Mouse (Mus musculus) forebrain, embryonic 15.5 days (tissue): ENCODE measurements around the gene Vwa3a. TPM values are rescaled to one million over a fixed set of nuclear protein-coding genes. Genes with fewer than 3 reads are reported as not detected.

Source experiments
- ATAC-seq: fragments of 200-750 bp; cut with Nextera tagmentation; replicated peaks from 2 replicates; pipeline ENCODE4 v1.8.0; 2017; ENCODE audit warnings: mild to moderate bottlenecking, moderate TSS enrichment, moderate library complexity
- H3K27ac ChIP-seq: fragments of 300-500 bp; sonication (generic); replicated peaks from 2 replicates; pipeline ENCODE4 v1.5.1; 2015; ENCODE audit warnings: mild to moderate bottlenecking, inconsistent platforms
- H3K27me3 ChIP-seq: fragments of 300-500 bp; sonication (generic); 2 replicates; pipeline ENCODE4 v1.6.1; 2015; ENCODE audit warnings: inconsistent platforms
- H3K36me3 ChIP-seq: fragments of 300-500 bp; sonication (generic); 2 replicates; pipeline ENCODE4 v1.6.1; 2015; ENCODE audit warnings: mild to moderate bottlenecking, inconsistent platforms
- H3K4me1 ChIP-seq: fragments of 300-500 bp; sonication (generic); 2 replicates; pipeline ENCODE4 v1.6.1; 2015; ENCODE audit warnings: inconsistent platforms
- H3K4me2 ChIP-seq: fragments of 300-500 bp; sonication (generic); replicated peaks from 2 replicates; pipeline ENCODE4 v1.6.1; 2015; ENCODE audit warnings: mild to moderate bottlenecking, inconsistent platforms
- H3K4me3 ChIP-seq: fragments of 300-500 bp; sonication (generic); 2 replicates; pipeline ENCODE4 v1.5.1; 2015; ENCODE audit warnings: mild to moderate bottlenecking, inconsistent platforms
- H3K9ac ChIP-seq: fragments of 300-500 bp; sonication (generic); replicated peaks from 2 replicates; pipeline ENCODE4 v1.6.1; 2015; ENCODE audit warnings: mild to moderate bottlenecking, inconsistent platforms
- H3K9me3 ChIP-seq: fragments of 300-500 bp; sonication (generic); 2 replicates; pipeline ENCODE4 v1.6.1; 2016; ENCODE audit warnings: inconsistent platforms
- WGBS: fragments of 180-500 bp; shearing (Covaris S2); methylation state at CpG from one replicate; pipeline ENCODE4 v1.1.7; 2015; ENCODE audit warnings: mixed read lengths; 5-methylcytosine and 5-hydroxymethylcytosine counted together
- polyA plus RNA-seq: library from polyadenylated mRNA; unstranded; fragments of >200 nt; fragmentation: Nextera tagmentation; extraction: Ambion mirVana; gene quantifications from 2 replicates; pipeline ENCODE4 v1.2.1, GENCODE M21; 2015

The Vwa3a gene
- polyA plus RNA-seq, 1 experiment from 2014 or later = 1.2 TPM

DNA sequence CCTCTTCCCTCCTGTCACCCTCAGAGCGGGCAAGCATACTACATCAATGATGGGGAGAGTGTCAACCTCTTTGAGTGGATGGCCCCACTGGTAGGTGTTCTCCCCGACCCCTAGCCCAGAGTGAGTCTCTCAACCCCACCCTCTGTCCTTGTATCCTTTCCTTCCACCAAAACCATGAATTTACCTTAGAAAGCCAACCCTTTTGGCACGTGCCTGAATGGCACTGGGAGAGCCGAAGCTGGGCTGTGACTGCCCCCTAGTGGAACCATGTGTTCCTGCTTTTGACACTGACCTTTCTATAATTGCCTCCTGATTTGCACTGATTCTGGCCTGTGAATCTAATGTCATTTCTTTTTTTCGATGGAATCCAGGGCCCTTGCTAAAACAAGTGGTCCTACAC lies 84.1 kb downstream of the Vwa3a start:
- Histone ChIP-seq H3K9me3 (no peaks in the 10 kb centered on the region), H3K36me3 (no peaks in the 10 kb centered on the region), H3K27ac (no peak overlapping the region), H3K4me3 (no peak overlapping the region), H3K4me2 (no peak overlapping the region), H3K27me3 (no peaks in the 10 kb centered on the region), H3K9ac (no peak overlapping the region), H3K4me1 (no peaks in the 10 kb centered on the region)
- WGBS = 25% methylated on average over 5 of the region's 5 CpGs
- peak; percentile 77 for ATAC-seq

DNA sequence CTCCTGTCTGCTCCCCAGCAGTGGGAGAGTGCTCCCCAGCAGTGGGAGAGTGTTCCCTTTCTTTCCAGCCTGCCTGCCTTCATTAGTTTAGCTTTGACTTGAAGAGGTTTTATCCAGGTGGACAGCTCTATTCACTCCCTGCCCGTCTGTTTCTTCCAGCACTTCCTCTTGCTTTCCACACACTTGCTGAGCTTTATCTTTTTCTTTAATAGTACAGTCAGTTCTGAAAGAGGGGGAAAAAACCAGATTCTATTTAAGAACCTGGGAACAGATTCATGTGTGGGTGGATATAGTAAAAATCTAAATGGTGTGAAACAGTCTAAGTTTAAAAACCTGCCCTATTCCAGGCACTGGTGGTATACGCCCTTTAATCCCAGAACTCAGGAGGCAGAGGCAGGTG lies 86.0 kb downstream of the Vwa3a start:
- 49% methylated on average over 2 of the region's 2 CpGs for WGBS
- Histone ChIP-seq H3K4me1 (no peaks in the 10 kb centered on the region; the same call in 1 of the 2 replicates), H3K36me3 (no peaks in the 10 kb centered on the region), H3K27ac (no peak overlapping the region), H3K9ac (no peak overlapping the region), H3K27me3 (peaks cover 7% of the 10 kb centered on the region; the same call in 1 of the 2 replicates), H3K9me3 (no peaks in the 10 kb centered on the region), H3K4me3 (no peak overlapping the region), H3K4me2 (no peak overlapping the region)
- no peak for ATAC-seq

DNA sequence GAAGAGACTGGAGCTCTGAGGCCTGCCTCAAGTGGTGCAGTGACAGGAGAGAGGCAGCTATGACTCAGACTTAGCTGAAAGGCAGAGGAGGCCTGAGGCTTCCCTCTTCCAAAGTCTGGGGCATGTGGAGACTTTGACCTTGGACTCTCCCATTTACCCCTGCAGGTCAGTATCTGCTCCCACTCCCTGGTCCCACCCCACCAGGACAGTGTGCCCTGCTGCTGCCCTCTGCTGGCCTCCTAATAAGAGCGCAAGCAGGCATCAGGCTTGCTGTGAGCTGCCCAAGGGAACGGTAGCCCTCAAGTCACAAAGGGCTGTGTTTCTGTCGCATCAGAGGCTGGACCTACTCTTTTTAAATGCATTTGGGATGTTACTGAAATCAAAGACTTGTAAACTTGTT lies 87.3 kb downstream of the Vwa3a start:
- ATAC-seq = no peak
- 18% methylated on average over 3 of the region's 3 CpGs for WGBS
- Histone ChIP-seq H3K9ac (no peak overlapping the region), H3K9me3 (no peaks in the 10 kb centered on the region), H3K36me3 (no peaks in the 10 kb centered on the region), H3K4me2 (no peak overlapping the region), H3K4me3 (no peak overlapping the region), H3K4me1 (peaks cover 13% of the 10 kb centered on the region), H3K27ac (no peak overlapping the region), H3K27me3 (peaks cover 10% of the 10 kb centered on the region; the same call in 1 of the 2 replicates)

DNA sequence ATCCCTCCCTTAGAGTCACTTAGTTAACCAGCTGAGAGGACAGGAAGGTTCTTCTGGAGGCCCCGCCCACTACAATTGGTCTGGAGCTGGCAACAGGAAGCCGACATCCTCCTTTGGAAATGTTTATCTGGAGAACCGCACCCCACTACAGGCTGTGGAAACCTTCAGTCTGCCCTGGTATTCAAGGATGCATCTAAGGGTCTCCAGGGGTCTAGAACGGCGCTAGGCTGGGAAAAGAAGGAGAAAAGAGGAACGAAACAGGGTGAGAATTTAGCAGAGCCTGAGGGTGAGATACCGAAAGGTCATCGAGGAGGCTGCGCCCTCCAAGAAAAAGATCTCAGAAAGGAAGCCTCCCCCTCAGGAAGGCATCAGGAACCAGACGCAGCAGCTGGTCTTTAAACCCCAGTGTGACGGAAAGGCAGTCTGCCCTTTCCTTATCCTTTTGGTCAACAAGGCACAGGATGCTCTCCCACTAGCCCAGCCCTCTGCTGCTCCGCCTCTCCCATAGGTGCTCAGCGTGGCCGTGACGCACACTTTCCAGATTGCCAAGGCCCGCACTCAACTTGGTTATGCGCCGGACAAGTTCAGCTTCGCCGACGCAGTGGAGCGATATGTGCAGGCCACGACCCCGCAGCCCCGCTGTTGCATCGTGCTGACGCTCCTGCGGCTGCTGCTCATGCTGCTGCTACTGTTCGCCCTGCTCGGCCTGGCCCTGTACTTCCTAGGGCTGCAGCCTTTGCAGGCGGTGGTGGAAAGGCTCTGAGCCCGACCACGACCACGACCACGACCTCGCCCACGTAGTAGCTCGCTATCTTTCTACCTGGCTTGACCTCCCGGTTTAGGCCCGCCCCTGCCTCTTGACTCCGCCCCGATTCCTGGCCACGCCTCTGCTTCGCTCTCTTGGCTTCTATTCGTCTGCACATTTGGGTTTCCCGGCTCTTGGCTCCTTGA lies 91.6 kb downstream of the Vwa3a start:
- Histone ChIP-seq H3K36me3 (no peaks in the 10 kb centered on the region), H3K4me2 (peak overlapping the region; percentile 92), H3K27me3 (peaks cover 15% of the 10 kb centered on the region; the same call in 1 of the 2 replicates), H3K9ac (peak overlapping the region; percentile 57), H3K4me1 (peaks cover 20% of the 10 kb centered on the region), H3K4me3 (peak overlapping the region; percentile 56), H3K9me3 (no peaks in the 10 kb centered on the region), H3K27ac (no peak overlapping the region; the same call in 1 of the 2 replicates)
- ATAC-seq = no peak; the same call in 1 of the 2 replicates
- WGBS = 2% methylated on average over 46 of the region's 46 CpGs

DNA sequence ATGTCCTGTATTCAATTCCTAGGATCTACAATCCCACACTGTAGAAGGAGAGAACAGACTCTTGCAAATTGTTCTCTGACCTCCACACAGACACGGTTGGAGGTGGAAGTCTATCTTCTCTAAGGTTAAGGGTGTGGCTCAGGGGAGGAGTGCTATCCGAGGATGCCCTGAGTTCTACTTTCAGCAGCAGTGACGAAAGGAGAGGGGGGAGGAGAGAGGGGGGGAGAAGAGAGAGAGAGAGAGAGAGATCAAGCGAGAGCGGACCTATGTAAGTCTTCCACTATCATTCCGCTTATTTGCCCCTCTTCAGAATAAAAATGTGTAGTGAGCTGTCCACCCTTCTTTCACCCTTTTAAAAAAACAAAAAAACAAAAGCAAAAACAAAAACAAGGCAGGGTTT lies 95.3 kb downstream of the Vwa3a start:
- Histone ChIP-seq H3K9me3 (no peaks in the 10 kb centered on the region), H3K4me1 (peaks cover 20% of the 10 kb centered on the region), H3K9ac (peak overlapping the region; percentile 39; the same call in 1 of the 2 replicates), H3K27me3 (peaks cover 13% of the 10 kb centered on the region; the same call in 1 of the 2 replicates), H3K4me2 (peak overlapping the region; percentile 48), H3K27ac (peak overlapping the region; percentile 80), H3K36me3 (no peaks in the 10 kb centered on the region), H3K4me3 (peak overlapping the region; percentile 81)
- no peak for ATAC-seq
- 44% methylated on average over 6 of the region's 6 CpGs for WGBS

DNA sequence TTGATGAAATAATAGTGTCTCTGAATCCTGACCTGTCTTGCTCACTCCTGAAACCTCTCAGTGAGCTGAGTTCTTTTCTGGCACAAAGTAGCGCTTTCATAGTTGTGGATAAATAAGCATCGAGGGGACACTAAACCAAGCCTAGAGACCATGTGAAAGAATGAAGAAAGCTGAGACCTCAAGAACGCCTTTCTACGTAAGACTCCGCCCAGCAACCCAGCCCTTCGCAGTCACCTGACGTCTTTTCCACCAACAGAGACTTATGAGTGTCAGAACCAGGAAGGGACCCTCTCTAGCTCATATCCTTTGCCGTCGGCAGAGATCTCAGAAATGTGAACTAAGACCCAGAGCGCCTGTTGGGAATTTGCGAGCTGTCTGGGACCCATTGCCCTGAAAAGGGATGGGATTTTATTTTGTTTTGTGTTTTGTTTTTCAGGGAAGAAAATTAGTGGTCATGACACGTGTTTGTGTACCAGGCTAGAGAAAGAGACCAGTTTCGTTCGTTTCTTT lies 95.8 kb downstream of the Vwa3a start:
- WGBS = 9% methylated on average over 14 of the region's 14 CpGs
- peak overlapping the region; percentile 81 for H3K4me3 ChIP-seq

DNA sequence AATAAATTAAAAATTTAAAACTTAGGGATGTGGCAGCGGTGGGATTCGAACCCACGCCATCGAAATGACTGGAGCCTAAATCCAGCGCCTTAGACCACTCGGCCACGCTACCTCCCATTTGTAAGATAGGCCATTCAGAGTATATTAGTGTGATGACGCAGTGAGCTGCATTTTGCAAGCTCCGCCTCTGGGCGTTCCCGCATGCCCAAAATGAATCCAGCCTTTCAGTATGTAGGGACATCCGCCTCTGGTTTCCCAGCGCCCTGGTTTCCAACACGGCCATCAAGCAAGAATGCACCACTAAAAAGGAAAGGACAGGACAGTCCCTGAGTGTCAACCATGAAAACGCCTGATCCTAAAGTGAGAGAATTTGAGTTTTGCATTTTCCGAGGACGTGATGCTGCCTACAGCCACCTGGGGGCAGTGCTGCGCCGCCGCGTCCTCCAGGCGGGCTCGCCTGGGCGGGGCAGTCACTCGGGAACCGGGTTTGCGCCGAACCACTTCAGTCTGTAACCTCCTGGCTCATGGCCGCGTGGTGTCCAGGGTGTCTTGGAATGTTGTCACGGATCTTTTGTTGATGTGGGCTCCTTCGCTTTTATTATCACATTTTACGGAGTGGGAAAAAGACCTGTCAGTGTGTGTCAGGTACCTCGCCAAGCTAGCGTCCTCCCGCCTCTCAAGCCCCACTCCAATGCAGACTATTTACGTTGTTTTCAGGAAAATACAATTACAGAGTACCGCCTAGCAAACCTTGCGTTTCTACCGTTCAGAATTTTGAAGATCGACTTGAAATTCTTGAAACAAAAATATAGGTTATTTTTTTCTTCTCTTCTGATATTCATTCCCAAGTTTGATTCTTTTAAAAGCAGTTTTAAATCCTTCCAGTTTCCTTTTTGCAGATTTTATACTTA lies 96.6 kb downstream of the Vwa3a start:
- H3K27me3 ChIP-seq = peaks cover 6% of the 10 kb centered on the region; the same call in 1 of the 2 replicates
- peaks cover 15% of the 10 kb centered on the region for H3K4me1 ChIP-seq
- no peaks in the 10 kb centered on the region for H3K36me3 ChIP-seq
- peak overlapping the region; percentile 49 for H3K4me2 ChIP-seq
- H3K4me3 ChIP-seq = peak overlapping the region; percentile 81
- H3K27ac ChIP-seq = peak overlapping the region; percentile 91
- peak overlapping the region; percentile 62 for H3K9ac ChIP-seq
- under 1% methylated on average over 41 of the region's 41 CpGs for WGBS
- peak; percentile 92 for ATAC-seq
- no peaks in the 10 kb centered on the region for H3K9me3 ChIP-seq

More for the DNA sequence above, 95.8 kb downstream of the Vwa3a start:
- no peaks in the 10 kb centered on the region for H3K36me3 ChIP-seq
- peak; percentile 89 for ATAC-seq
- H3K27ac ChIP-seq = peak overlapping the region; percentile 80
- peak overlapping the region; percentile 48 for H3K4me2 ChIP-seq
- H3K9me3 ChIP-seq = no peaks in the 10 kb centered on the region
- H3K4me1 ChIP-seq = peaks cover 20% of the 10 kb centered on the region
- H3K9ac ChIP-seq = peak overlapping the region; percentile 39
- H3K27me3 ChIP-seq = peaks cover 8% of the 10 kb centered on the region; the same call in 1 of the 2 replicates

DNA sequence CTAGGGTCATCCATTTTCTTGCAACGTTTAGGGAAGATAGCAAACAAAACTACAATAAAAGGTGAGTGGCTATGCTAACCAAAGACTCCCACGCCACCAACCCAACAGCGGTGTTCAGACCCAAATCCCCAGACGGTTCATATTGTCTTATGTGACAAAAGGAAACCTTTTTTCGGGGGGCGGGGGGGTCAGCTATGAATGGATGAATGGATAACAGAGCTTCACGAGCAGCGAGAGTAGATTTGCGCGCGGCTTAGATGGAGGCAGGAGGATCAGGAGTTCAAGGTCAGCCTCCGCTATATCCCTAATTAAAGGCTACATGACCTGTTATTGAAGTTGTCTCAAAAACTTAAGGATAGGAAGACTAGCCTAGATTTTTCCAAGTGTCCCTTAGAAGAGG lies 97.2 kb downstream of the Vwa3a start:
- peaks cover 8% of the 10 kb centered on the region; the same call in 1 of the 2 replicates for H3K4me1 ChIP-seq
- ATAC-seq = no peak
- 0 out of 2 replicates have a peak, but pooled peaks cover 4% of the 10 kb centered on the region for H3K27me3 ChIP-seq
- H3K36me3 ChIP-seq = no peaks in the 10 kb centered on the region
- peak overlapping the region; percentile 49 for H3K4me2 ChIP-seq
- H3K9me3 ChIP-seq = no peaks in the 10 kb centered on the region
- H3K9ac ChIP-seq = peak overlapping the region; percentile 62
- peak overlapping the region; percentile 81 for H3K4me3 ChIP-seq
- 4% methylated on average over 12 of the region's 12 CpGs for WGBS
- H3K27ac ChIP-seq = peak overlapping the region; percentile 91

DNA sequence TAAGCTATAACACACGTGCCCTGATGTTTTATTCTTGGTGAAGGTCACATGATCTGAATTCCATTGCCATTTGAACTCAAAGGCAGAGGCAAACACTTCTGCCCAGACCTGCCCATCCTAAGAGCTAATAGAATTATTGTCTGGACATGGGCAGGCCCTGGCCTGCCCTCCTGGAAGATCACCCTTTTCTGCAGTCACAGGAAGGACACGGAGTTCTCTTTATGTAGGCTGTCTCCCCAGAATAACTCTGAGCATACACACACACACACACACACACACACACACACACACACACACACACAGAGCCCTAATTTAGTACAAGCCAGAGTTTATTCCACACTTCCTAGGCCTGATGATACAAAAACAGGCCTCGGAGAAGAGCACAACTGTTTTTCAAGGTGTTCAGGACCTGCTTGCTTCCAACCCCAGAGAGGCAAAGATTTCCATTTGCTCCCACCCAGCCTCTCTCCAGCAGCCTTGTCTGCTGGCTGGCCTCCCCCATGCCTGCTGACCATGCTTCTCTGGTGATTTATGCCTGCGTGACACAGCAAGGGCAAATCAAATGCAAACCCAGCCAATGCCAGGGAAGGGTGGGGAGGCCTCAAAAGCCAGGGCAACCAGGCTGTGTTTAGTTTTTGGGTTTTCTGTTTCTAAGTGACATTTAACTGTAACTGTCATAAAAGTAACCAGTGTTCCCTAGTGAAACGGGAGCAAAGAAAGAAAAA lies 99.5 kb downstream of the Vwa3a start:
- H3K27ac ChIP-seq = no peak overlapping the region
- H3K4me2 ChIP-seq = no peak overlapping the region
- H3K4me1 ChIP-seq = peaks cover 9% of the 10 kb centered on the region
- H3K36me3 ChIP-seq = no peaks in the 10 kb centered on the region
- no peak for ATAC-seq
- H3K27me3 ChIP-seq = no peaks in the 10 kb centered on the region
- H3K4me3 ChIP-seq = no peak overlapping the region
- 73% methylated on average over 5 of the region's 5 CpGs for WGBS
- H3K9me3 ChIP-seq = no peaks in the 10 kb centered on the region
- H3K9ac ChIP-seq = no peak overlapping the region

DNA sequence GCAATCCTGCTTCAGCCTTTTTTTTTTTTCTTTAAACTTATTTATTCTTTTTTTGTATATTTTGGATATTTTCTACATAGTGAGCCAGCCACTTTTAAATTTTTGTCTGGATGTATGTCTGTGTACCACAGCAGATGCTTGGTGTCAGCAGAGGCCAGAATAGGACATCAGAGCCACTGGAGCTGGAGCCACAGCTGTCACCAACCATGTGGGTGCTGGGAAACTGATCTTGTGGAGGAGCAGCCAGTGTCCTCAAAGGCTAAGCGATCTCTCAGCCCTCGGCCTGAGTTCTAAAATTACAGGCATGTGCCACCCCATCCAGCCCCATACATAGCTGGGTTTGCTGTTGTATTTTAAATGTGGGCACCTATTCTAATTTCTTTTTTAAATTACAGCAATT lies 100.7 kb downstream of the Vwa3a start:
- Histone ChIP-seq H3K4me3 (no peak overlapping the region), H3K27ac (no peak overlapping the region), H3K9ac (no peak overlapping the region), H3K27me3 (no peaks in the 10 kb centered on the region), H3K4me1 (peaks cover 14% of the 10 kb centered on the region), H3K4me2 (no peak overlapping the region), H3K36me3 (no peaks in the 10 kb centered on the region), H3K9me3 (no peaks in the 10 kb centered on the region)
- WGBS = 89% methylated on average over 2 of the region's 2 CpGs
- no peak for ATAC-seq
